Mouse (Mus musculus) embryonic facial prominence, embryonic 11.5 days (tissue): ENCODE data around the gene Tmcc3. TPM values are rescaled to one million over a fixed set of nuclear protein-coding genes. Genes with fewer than 3 reads are reported as not detected.

ENCODE experiments used
- ATAC-seq: fragments of 200-750 bp; cut with Nextera tagmentation; replicated peaks from 2 replicates; pipeline ENCODE4 v1.8.0; 2017; ENCODE audit warnings: low read depth; ENCODE audit not compliant: insufficient number of reproducible peaks, low FRiP score, low TSS enrichment
- DNase-seq: peaks from one replicate; pipeline ENCODE4 v3.0.0-alpha.2; 2015; ENCODE audit warnings: low spot score
- H3K27ac ChIP-seq: fragments of 300-500 bp; sonication (generic); replicated peaks from 2 replicates; pipeline ENCODE4 v1.5.1; 2014; ENCODE audit warnings: mild to moderate bottlenecking, low read depth, low read length, control low read depth
- H3K27me3 ChIP-seq: fragments of 300-500 bp; sonication (generic); 2 replicates; pipeline ENCODE4 v1.6.1; 2014; ENCODE audit warnings: mild to moderate bottlenecking, low read length, moderate library complexity, mixed read lengths; ENCODE audit not compliant: control insufficient read depth, insufficient read depth
- H3K36me3 ChIP-seq: fragments of 300-500 bp; sonication (generic); replicated peaks from 2 replicates; pipeline ENCODE4 v1.6.1; 2014; ENCODE audit warnings: low read depth, mild to moderate bottlenecking, low read length, moderate library complexity, mixed read lengths; ENCODE audit not compliant: control insufficient read depth, insufficient read depth
- H3K4me1 ChIP-seq: fragments of 300-500 bp; sonication (generic); 2 replicates; pipeline ENCODE4 v1.6.1; 2014; ENCODE audit warnings: low read length, mixed read lengths; ENCODE audit not compliant: control insufficient read depth, insufficient read depth
- H3K4me2 ChIP-seq: fragments of 300-500 bp; sonication (generic); 2 replicates; pipeline ENCODE4 v1.6.1; 2014; ENCODE audit warnings: low read depth, mild to moderate bottlenecking, control low read depth, low read length, moderate library complexity
- H3K4me3 ChIP-seq: fragments of 300-500 bp; sonication (generic); 2 replicates; pipeline ENCODE4 v1.5.1; 2014; ENCODE audit warnings: low read depth, low read length, control low read depth
- H3K9ac ChIP-seq: fragments of 300-500 bp; sonication (generic); replicated peaks from 2 replicates; pipeline ENCODE4 v1.6.1; 2014; ENCODE audit warnings: mild to moderate bottlenecking, control low read depth, low read length
- H3K9me3 ChIP-seq: fragments of 300-500 bp; sonication (generic); replicated peaks from 2 replicates; pipeline ENCODE4 v1.6.1; 2016; ENCODE audit warnings: mild to moderate bottlenecking, low read length, inconsistent platforms, mixed read lengths; ENCODE audit not compliant: control insufficient read depth
- WGBS: fragments of 180-500 bp; shearing (Covaris S2); extraction: QIAGEN DNeasy Blood & Tissue Kit; methylation state at CpG from one replicate; pipeline ENCODE4 v1.1.7; 2014; 5-methylcytosine and 5-hydroxymethylcytosine counted together
- polyA plus RNA-seq: library from polyadenylated mRNA; unstranded; fragments of >200 nt; fragmentation: Nextera tagmentation; extraction: Ambion mirVana; gene quantifications from 2 replicates; pipeline ENCODE4 v1.2.1, GENCODE M21; 2014

Tmcc3 gene
- polyA plus RNA-seq, 1 experiment from 2014 or later, result 3.0 TPM

GRCm38 (mm10) chr10:94477366-94478225 is 165.8 kb downstream of the Tmcc3 start:
- Histone ChIP-seq H3K4me3 (no peak overlapping the region), H3K4me2 (no peak overlapping the region), H3K27ac (no peak overlapping the region), H3K9ac (no peak overlapping the region), H3K9me3 (no peaks in the 10 kb centered on the region), H3K27me3 (no peaks in the 10 kb centered on the region), H3K36me3 (no peaks in the 10 kb centered on the region), H3K4me1 (no peaks in the 10 kb centered on the region)
- no peak for ATAC-seq
- 89% methylated on average over 13 of the region's 13 CpGs for WGBS
- DNase-seq, result no peak

GRCm38 (mm10) chr10:94479646-94480045 is 167.9 kb downstream of the Tmcc3 start:
- Histone ChIP-seq H3K4me1 (no peaks in the 10 kb centered on the region), H3K4me2 (no peak overlapping the region), H3K9ac (no peak overlapping the region), H3K4me3 (no peak overlapping the region), H3K9me3 (no peaks in the 10 kb centered on the region), H3K36me3 (no peaks in the 10 kb centered on the region), H3K27ac (no peak overlapping the region), H3K27me3 (no peaks in the 10 kb centered on the region)
- ATAC-seq (no peak), DNase-seq (no peak)
- WGBS, result 83% methylated on average over 13 of the region's 13 CpGs

GRCm38 (mm10) chr10:94480380-94481101 is 168.8 kb downstream of the Tmcc3 start:
- Histone ChIP-seq H3K27me3 (no peaks in the 10 kb centered on the region), H3K36me3 (no peaks in the 10 kb centered on the region), H3K4me2 (no peak overlapping the region), H3K9ac (no peak overlapping the region), H3K27ac (no peak overlapping the region), H3K4me3 (no peak overlapping the region), H3K4me1 (no peaks in the 10 kb centered on the region), H3K9me3 (no peaks in the 10 kb centered on the region)
- 86% methylated on average over 13 of the region's 13 CpGs for WGBS
- no peak for DNase-seq
- no peak for ATAC-seq

GRCm38 (mm10) chr10:94481613-94482012 is 169.9 kb downstream of the Tmcc3 start:
- ATAC-seq, result no peak
- Histone ChIP-seq H3K36me3 (no peaks in the 10 kb centered on the region), H3K4me3 (no peak overlapping the region), H3K27me3 (no peaks in the 10 kb centered on the region), H3K27ac (no peak overlapping the region), H3K9ac (no peak overlapping the region), H3K4me2 (no peak overlapping the region), H3K4me1 (no peaks in the 10 kb centered on the region), H3K9me3 (no peaks in the 10 kb centered on the region)
- no peak for DNase-seq

GRCm38 (mm10) chr10:94486179-94486578 is 174.4 kb downstream of the Tmcc3 start:
- ATAC-seq (no peak), DNase-seq (no peak)
- Histone ChIP-seq H3K27ac (no peak overlapping the region), H3K4me3 (no peak overlapping the region), H3K4me1 (no peaks in the 10 kb centered on the region), H3K4me2 (no peak overlapping the region), H3K9ac (no peak overlapping the region), H3K27me3 (no peaks in the 10 kb centered on the region), H3K9me3 (no peaks in the 10 kb centered on the region), H3K36me3 (no peaks in the 10 kb centered on the region)
- 76% methylated on average over 2 of the region's 2 CpGs for WGBS

- Histone ChIP-seq H3K4me2 (no peak overlapping the region), H3K4me3 (no peak overlapping the region), H3K9ac (no peak overlapping the region), H3K27me3 (no peaks in the 10 kb centered on the region), H3K36me3 (no peaks in the 10 kb centered on the region), H3K4me1 (no peaks in the 10 kb centered on the region; the same call in 1 of the 2 replicates), H3K9me3 (no peaks in the 10 kb centered on the region), H3K27ac (no peak overlapping the region)
- no peak for DNase-seq
- WGBS, result 88% methylated on average over 4 of the region's 4 CpGs
- ATAC-seq, result no peak
Measured at GRCm38 (mm10) chr10:94489509-94489908, 177.8 kb downstream of the Tmcc3 start.

GRCm38 (mm10) chr10:94491006-94491405 is 179.3 kb downstream of the Tmcc3 start:
- H3K27ac ChIP-seq, result no peak overlapping the region
- no peak overlapping the region for H3K4me2 ChIP-seq
- H3K4me1 ChIP-seq, result no peaks in the 10 kb centered on the region; the same call in 1 of the 2 replicates
- no peaks in the 10 kb centered on the region for H3K27me3 ChIP-seq
- no peak overlapping the region for H3K9ac ChIP-seq
- no peak overlapping the region for H3K4me3 ChIP-seq
- ATAC-seq (no peak), DNase-seq (no peak)
- H3K9me3 ChIP-seq, result no peaks in the 10 kb centered on the region
- WGBS, result 92% methylated on average over 3 of the region's 3 CpGs
- no peaks in the 10 kb centered on the region for H3K36me3 ChIP-seq

GRCm38 (mm10) chr10:94494403-94494846 is 182.7 kb downstream of the Tmcc3 start:
- Histone ChIP-seq H3K9me3 (no peaks in the 10 kb centered on the region), H3K4me2 (no peak overlapping the region), H3K4me3 (no peak overlapping the region), H3K4me1 (no peaks in the 10 kb centered on the region; the same call in 1 of the 2 replicates), H3K27ac (no peak overlapping the region), H3K27me3 (no peaks in the 10 kb centered on the region), H3K36me3 (no peaks in the 10 kb centered on the region), H3K9ac (0 out of 2 replicates have a peak overlapping the region, but pooled peaks have one; percentile 22)
- WGBS, result 62% methylated on average over 8 of the region's 8 CpGs
- DNase-seq, result no peak
- peak; percentile 51; the same call in 1 of the 2 replicates for ATAC-seq
